Mouse (Mus musculus) left cerebral cortex, postnatal 25 days (tissue): Measurements from ENCODE around the gene Olfr1299. TPM values are rescaled to one million over a fixed set of nuclear protein-coding genes. Genes with fewer than 3 reads are reported as not detected.

ENCODE experiments used
- DNase-seq, 2 experiments: peaks; one replicate each; pipeline ENCODE4 v3.0.0; 2022; ENCODE audit warnings: low spot score in 2 of 2, mixed read lengths in 1 of 2
- intact Hi-C: fragments of 180-260 bp; cut with DNase I; formaldehyde crosslinking; loops from one replicate; pipeline ENCODE4 v1.15.1; 2025
- total RNA-seq, 2 experiments: library from RNA; stranded (reverse); gene quantifications; 2 replicates each; pipeline ENCODE4 v1.2.3; 2021

The Olfr1299 gene
- total RNA-seq: not detected

DNA sequence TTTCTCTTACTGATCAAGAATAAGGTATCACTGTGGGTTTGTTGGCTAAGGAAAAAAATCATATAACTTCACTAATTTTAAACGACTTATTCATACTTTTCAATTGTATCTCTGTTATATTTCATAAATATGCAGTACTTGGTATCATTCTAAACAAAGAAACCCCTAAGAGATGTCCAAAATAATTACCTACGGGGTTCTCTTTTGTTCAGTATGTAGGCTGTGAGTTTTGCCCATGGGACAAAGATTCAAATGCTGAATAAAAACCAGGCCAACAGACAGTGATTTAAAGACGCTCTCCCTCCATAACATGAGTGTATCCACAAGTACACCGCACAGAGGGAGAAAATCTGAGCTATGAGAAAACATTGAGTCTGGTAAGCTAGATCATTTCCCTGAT is at the start of gene Olfr1299:
Gene Olfr1299, plus strand, starts transcription at position 301 of the 400 bp plus-strand sequence.
- DNase-seq: no peak
- intact Hi-C loops: no loop called here

DNA sequence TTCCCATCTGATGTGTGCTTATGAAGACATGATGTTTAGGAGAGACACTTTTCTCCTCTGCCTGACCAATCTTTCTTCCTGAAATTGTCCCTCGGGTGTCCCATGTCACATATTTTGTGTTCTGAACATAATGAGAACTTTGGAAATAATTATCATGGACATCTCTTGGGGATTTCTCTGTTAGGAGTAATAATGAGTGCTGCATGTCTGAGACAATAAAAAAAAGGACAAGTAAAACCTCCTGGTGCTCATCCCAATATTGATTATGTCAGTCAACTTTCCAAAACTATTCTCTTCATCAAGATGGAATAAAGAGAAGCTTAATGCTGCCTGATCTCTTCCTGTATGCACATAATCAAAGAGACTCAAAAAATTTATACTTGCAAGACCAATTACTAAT is 34.8 kb upstream of the Olfr1299 start, which contains the start of gene Olfr1297:
Gene Olfr1297, minus strand, starts transcription at position 101 of the 400 bp plus-strand sequence.
- intact Hi-C loops: no loop called here

DNA sequence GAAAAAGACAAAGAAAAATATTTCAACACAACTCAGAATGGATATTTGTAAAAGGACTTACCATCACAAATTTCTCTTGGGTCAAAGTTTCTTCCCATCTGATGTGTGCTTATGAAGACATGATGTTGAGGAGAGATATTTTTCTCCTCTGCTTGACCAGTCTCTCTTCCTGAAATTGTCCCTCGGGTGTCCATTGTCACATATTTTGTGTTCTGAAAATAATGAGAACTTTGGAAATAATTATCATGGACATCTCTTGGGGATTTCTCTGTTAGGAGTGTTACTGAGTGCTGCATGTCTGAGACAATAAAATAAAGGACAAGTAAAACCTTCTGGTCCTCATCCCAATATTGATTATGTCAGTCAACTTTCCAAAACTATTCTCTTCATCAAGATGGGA is 12.1 kb upstream of the Olfr1299 start, which contains the start of gene Olfr1298:
Gene Olfr1298, minus strand, starts transcription at position 101 of the 400 bp plus-strand sequence.
- DNase-seq: no peak
- intact Hi-C loops: no loop called here

More for the DNA sequence above, 34.8 kb upstream of the Olfr1299 start, which contains the start of gene Olfr1297:
- no peak for DNase-seq

Other genes with a start within 250 kb of the Olfr1299 start
- gene Olfr1286, start 238.3 kb upstream of the Olfr1299 start, total RNA-seq: not detected
- gene Olfr1287, start 212.3 kb upstream of the Olfr1299 start, total RNA-seq: not detected
- not detected for gene Olfr1288, start 187.3 kb upstream of the Olfr1299 start, total RNA-seq
- gene Olfr1289, start 180.6 kb upstream of the Olfr1299 start, total RNA-seq: not detected
- gene Olfr1290, start 167.6 kb upstream of the Olfr1299 start, total RNA-seq: not detected
- gene Olfr1291-ps1, start 164.2 kb upstream of the Olfr1299 start, total RNA-seq: not detected
- not detected for gene Olfr1293-ps, start 136.2 kb upstream of the Olfr1299 start, total RNA-seq
- not detected for gene Olfr1294, start 121.1 kb upstream of the Olfr1299 start, total RNA-seq
- gene Olfr1295, start 91.7 kb upstream of the Olfr1299 start, total RNA-seq: not detected
- not detected for gene Olfr1297, start 34.9 kb upstream of the Olfr1299 start, total RNA-seq
- gene Olfr1298, start 12.2 kb upstream of the Olfr1299 start, total RNA-seq: not detected
- gene Olfr1301, start 89.6 kb downstream of the Olfr1299 start, total RNA-seq: not detected
- not detected for gene Olfr1302, start 116.0 kb downstream of the Olfr1299 start, total RNA-seq
- gene Olfr1303, start 158.9 kb downstream of the Olfr1299 start, total RNA-seq: not detected
- not detected for gene Olfr1305, start 215.7 kb downstream of the Olfr1299 start, total RNA-seq